Mouse (Mus musculus): ENCODE measurements around the gene Serpinb6a.

GRCm38 (mm10) chr13:33942212-33942779 is 60.3 kb downstream of the Serpinb6a start:
- TF ChIP-seq POLR2A (IDR thresholded peaks at IDR 0.05; ENCODE audit: insufficient read depth, low read depth, low read length) (no peak), CTCF (IDR thresholded peaks at IDR 0.05; ENCODE audit: insufficient read depth, low read depth, low read length) (no peak)

Data from olfactory bulb, adult 2 months (tissue).